Mouse (Mus musculus) cortical plate, adult 2 months (tissue): ENCODE measurements around the gene Tmem132d.

Source experiments
- CTCF ChIP-seq: fragments of 200-500 bp; IDR thresholded peaks from 2 replicates; pipeline ENCODE4 v1.5.1; 2011; ENCODE audit warnings: mild to moderate bottlenecking, control low read depth, low read length; ENCODE audit not compliant: insufficient read depth; ENCODE audit errors: extremely low read depth
- POLR2A ChIP-seq: fragments of 200-500 bp; IDR thresholded peaks from 2 replicates; pipeline ENCODE4 v1.6.1; 2011; ENCODE audit warnings: mild to moderate bottlenecking, low read length, control low read depth; ENCODE audit not compliant: insufficient read depth; ENCODE audit errors: extremely low read depth

DNA sequence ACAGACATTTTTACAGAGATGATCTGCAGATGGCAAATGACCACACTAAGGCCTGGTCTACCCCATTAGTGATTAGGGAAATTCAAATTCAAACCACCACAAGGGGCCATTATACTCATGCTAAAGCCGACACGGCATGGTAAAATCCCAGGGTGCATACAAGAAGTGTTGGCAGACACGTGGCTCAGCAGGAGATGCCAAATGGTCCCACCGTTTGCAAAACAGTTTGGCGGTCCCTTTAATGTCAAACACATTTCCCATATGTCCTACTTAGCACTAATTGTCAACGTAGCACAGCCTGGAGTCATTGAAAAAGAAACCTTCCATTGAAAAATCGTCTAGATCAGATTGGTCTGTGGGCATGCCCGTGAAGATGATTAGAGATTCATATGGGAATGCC is 18.8 kb downstream of the Tmem132d start:
- TF ChIP-seq CTCF (no peak), POLR2A (no peak)
